Mouse (Mus musculus) MEL (cell line): ENCODE measurements around the gene Emsy. TPM values are rescaled to one million over a fixed set of nuclear protein-coding genes. Genes with fewer than 3 reads are reported as not detected.
A peak's percentile ranks its signal among the peaks of the same experiment; 100 is the strongest.

Source experiments
- DNase-seq: peaks from one replicate; pipeline ENCODE4 v3.0.0; 2011; ENCODE audit warnings: low read depth, low spot score
- H3K27ac ChIP-seq: 2 replicates; pipeline ENCODE4 v1.5.1; 2012; ENCODE audit warnings: low read depth, mild to moderate bottlenecking, control low read depth, low read length, moderate library complexity; ENCODE audit not compliant: control insufficient read depth
- H3K27me3 ChIP-seq, 2 experiments: fragments of 150-350 bp in 1 of 2; sonication (generic) in 1 of 2; 2 replicates each; pipeline ENCODE4 v1.6.1; 2012; ENCODE audit warnings: low read length in 2 of 2, mild to moderate bottlenecking in 2 of 2, improper control_type of control experiment in 1 of 2, moderate library complexity in 1 of 2; ENCODE audit not compliant: insufficient read depth in 2 of 2, control insufficient read depth in 1 of 2
- H3K36me3 ChIP-seq, 2 experiments: 2 replicates each; pipeline ENCODE4 v1.6.1; 2012 to 2014; ENCODE audit warnings: low read length in 2 of 2, improper control_type of control experiment in 1 of 2, inconsistent platforms in 1 of 2, mild to moderate bottlenecking in 1 of 2; ENCODE audit not compliant: insufficient read depth in 2 of 2, control insufficient read depth in 1 of 2
- H3K4me1 ChIP-seq, 2 experiments: fragments of 150-350 bp in 1 of 2; sonication (generic) in 1 of 2; 2 replicates each; pipeline ENCODE4 v1.6.1; 2012; ENCODE audit warnings: low read length in 2 of 2, improper control_type of control experiment in 1 of 2, mild to moderate bottlenecking in 1 of 2; ENCODE audit not compliant: insufficient read depth in 2 of 2, control insufficient read depth in 1 of 2
- H3K4me3 ChIP-seq, 2 experiments: fragments of 150-350 bp in 1 of 2; sonication (generic) in 1 of 2; 2 replicates each; pipeline ENCODE4 v1.5.1; 2012; ENCODE audit warnings: low read depth in 2 of 2, low read length in 2 of 2, mild to moderate bottlenecking in 2 of 2, moderate library complexity in 2 of 2, control low read depth in 1 of 2, improper control_type of control experiment in 1 of 2; ENCODE audit not compliant: control insufficient read depth in 1 of 2, insufficient read depth in 1 of 2
- H3K79me2 ChIP-seq: 2 replicates; pipeline ENCODE4 v1.6.1; 2012; ENCODE audit warnings: mild to moderate bottlenecking, low read length, moderate library complexity; ENCODE audit not compliant: control insufficient read depth, poor library complexity, insufficient read depth
- H3K9ac ChIP-seq: 2 replicates; pipeline ENCODE4 v1.6.1; 2012; ENCODE audit warnings: low read depth, mild to moderate bottlenecking, control low read depth, low read length, moderate library complexity; ENCODE audit not compliant: control insufficient read depth, poor library complexity, severe bottlenecking
- H3K9me3 ChIP-seq: fragments of 150-350 bp; sonication (generic); replicated peaks from 2 replicates; pipeline ENCODE4 v1.6.1; 2012; ENCODE audit warnings: mild to moderate bottlenecking, low read length, improper control_type of control experiment, moderate library complexity; ENCODE audit not compliant: insufficient read depth
- BHLHE40 ChIP-seq: IDR thresholded peaks from 2 replicates; pipeline ENCODE4 v1.6.1; 2012; ENCODE audit warnings: low read depth, mild to moderate bottlenecking, inconsistent platforms, low read length, improper control_type of control experiment, borderline replicate concordance
- CHD1 ChIP-seq: IDR thresholded peaks from 2 replicates; pipeline ENCODE4 v1.6.1; 2012; ENCODE audit warnings: low read depth, mild to moderate bottlenecking, inconsistent platforms, low read length, improper control_type of control experiment
- CHD2 ChIP-seq: IDR thresholded peaks from 2 replicates; pipeline ENCODE4 v1.6.1; 2011; ENCODE audit warnings: low read length, improper control_type of control experiment
- CTCF ChIP-seq, 3 experiments: IDR thresholded peaks in 2 of 3; conservative IDR thresholded peaks in 1 of 3; 2 replicates each; pipeline ENCODE4 v1.5.1; 2011 to 2012; ENCODE audit warnings: low read length in 3 of 3, low read depth in 2 of 3, mild to moderate bottlenecking in 2 of 3, improper control_type of control experiment in 1 of 3, inconsistent platforms in 1 of 3, mixed read lengths in 1 of 3, moderate library complexity in 1 of 3; ENCODE audit not compliant: control insufficient read depth in 1 of 3, insufficient read depth in 1 of 3, poor library complexity in 1 of 3, severe bottlenecking in 1 of 3
- E2F4 ChIP-seq: IDR thresholded peaks from 2 replicates; pipeline ENCODE4 v1.6.1; 2011; ENCODE audit warnings: low read depth, low read length, improper control_type of control experiment, borderline replicate concordance
- ELF1 ChIP-seq: IDR thresholded peaks from 2 replicates; pipeline ENCODE4 v1.6.1; 2014; ENCODE audit warnings: low read depth, mild to moderate bottlenecking, inconsistent platforms, low read length, improper control_type of control experiment, moderate library complexity
- EP300 ChIP-seq, 2 experiments: IDR thresholded peaks; 2 replicates each; pipeline ENCODE4 v1.6.1; 2011; ENCODE audit warnings: improper control_type of control experiment in 2 of 2, low read length in 2 of 2, low read depth in 1 of 2, mild to moderate bottlenecking in 1 of 2
- ETS1 ChIP-seq: IDR thresholded peaks from 2 replicates; pipeline ENCODE4 v1.6.1; 2012; ENCODE audit warnings: low read depth, mild to moderate bottlenecking, inconsistent platforms, low read length, improper control_type of control experiment, moderate library complexity
- GABPA ChIP-seq: IDR thresholded peaks from 2 replicates; pipeline ENCODE4 v1.6.1; 2012; ENCODE audit warnings: low read depth, mild to moderate bottlenecking, inconsistent platforms, low read length, improper control_type of control experiment, moderate library complexity
- GATA1 ChIP-seq: IDR thresholded peaks from 2 replicates; pipeline ENCODE4 v1.6.1; 2011; ENCODE audit warnings: low read depth, low read length, improper control_type of control experiment
- HCFC1 ChIP-seq: IDR thresholded peaks from 2 replicates; pipeline ENCODE4 v1.6.1; 2012; ENCODE audit warnings: low read depth, mild to moderate bottlenecking, inconsistent platforms, low read length, improper control_type of control experiment, moderate library complexity
- JUND ChIP-seq: IDR thresholded peaks from 2 replicates; pipeline ENCODE4 v1.6.1; 2011; ENCODE audit warnings: low read depth, mild to moderate bottlenecking, improper control_type of control experiment, low read length
- KAT2A ChIP-seq: conservative IDR thresholded peaks from 2 replicates; pipeline ENCODE4 v1.6.1; 2012; ENCODE audit warnings: low read depth, low read length, improper control_type of control experiment, inconsistent platforms
- MAFK ChIP-seq: IDR thresholded peaks from 2 replicates; pipeline ENCODE4 v1.6.1; 2011; ENCODE audit warnings: low read depth, mild to moderate bottlenecking, low read length, improper control_type of control experiment, borderline replicate concordance
- MAX ChIP-seq: IDR thresholded peaks from 2 replicates; pipeline ENCODE4 v1.6.1; 2011; ENCODE audit warnings: low read length, improper control_type of control experiment
- MAZ ChIP-seq: IDR thresholded peaks from 2 replicates; pipeline ENCODE4 v1.6.1; 2012; ENCODE audit warnings: low read depth, mild to moderate bottlenecking, inconsistent platforms, low read length, improper control_type of control experiment
- MEF2A ChIP-seq: IDR thresholded peaks from 2 replicates; pipeline ENCODE4 v1.6.1; 2014; ENCODE audit warnings: low read depth, mild to moderate bottlenecking, inconsistent platforms, low read length, improper control_type of control experiment; ENCODE audit not compliant: poor library complexity, insufficient replicate concordance, severe bottlenecking; ENCODE audit errors: extremely low read depth
- MXI1 ChIP-seq: IDR thresholded peaks from 2 replicates; pipeline ENCODE4 v1.6.1; 2011; ENCODE audit warnings: mild to moderate bottlenecking, low read depth, low read length, improper control_type of control experiment
- MYB ChIP-seq: IDR thresholded peaks from 2 replicates; pipeline ENCODE4 v1.6.1; 2011; ENCODE audit warnings: mild to moderate bottlenecking, low read depth, low read length, improper control_type of control experiment
- MYC ChIP-seq: IDR thresholded peaks from 2 replicates; pipeline ENCODE4 v1.6.1; 2011; ENCODE audit warnings: low read depth, mild to moderate bottlenecking, low read length, improper control_type of control experiment, moderate library complexity
- NELFE ChIP-seq: IDR thresholded peaks from 2 replicates; pipeline ENCODE4 v1.6.1; 2011; ENCODE audit warnings: low read depth, low read length, improper control_type of control experiment
- NRF1 ChIP-seq: IDR thresholded peaks from 2 replicates; pipeline ENCODE4 v1.6.1; 2014; ENCODE audit warnings: low read depth, mild to moderate bottlenecking, inconsistent platforms, low read length, improper control_type of control experiment, moderate library complexity; ENCODE audit not compliant: poor library complexity, insufficient read depth, severe bottlenecking
- POLR2A ChIP-seq, 2 experiments: IDR thresholded peaks; 2 replicates each; pipeline ENCODE4 v1.6.1; 2011 to 2012; ENCODE audit warnings: low read length in 2 of 2, mild to moderate bottlenecking in 2 of 2, control low read depth in 1 of 2, improper control_type of control experiment in 1 of 2, low read depth in 1 of 2, moderate library complexity in 1 of 2; ENCODE audit not compliant: control insufficient read depth in 1 of 2, insufficient read depth in 1 of 2, poor library complexity in 1 of 2
- POLR2AphosphoS2 ChIP-seq: IDR thresholded peaks from 2 replicates; pipeline ENCODE4 v1.6.1; 2011; ENCODE audit warnings: low read length, improper control_type of control experiment
- POLR2AphosphoS5 ChIP-seq: IDR thresholded peaks from 2 replicates; pipeline ENCODE4 v1.6.1; 2012; ENCODE audit warnings: low read depth, borderline replicate concordance, mild to moderate bottlenecking, inconsistent platforms, low read length, moderate library complexity, mixed read lengths
- RAD21 ChIP-seq: IDR thresholded peaks from 2 replicates; pipeline ENCODE4 v1.6.1; 2011; ENCODE audit warnings: mild to moderate bottlenecking, low read depth, low read length, improper control_type of control experiment
- RCOR1 ChIP-seq: IDR thresholded peaks from 2 replicates; pipeline ENCODE4 v1.6.1; 2012; ENCODE audit warnings: low read depth, mild to moderate bottlenecking, inconsistent platforms, low read length, improper control_type of control experiment
- SIN3A ChIP-seq: IDR thresholded peaks from 2 replicates; pipeline ENCODE4 v1.6.1; 2012; ENCODE audit warnings: low read length, improper control_type of control experiment, inconsistent platforms
- SMC3 ChIP-seq: IDR thresholded peaks from 2 replicates; pipeline ENCODE4 v1.6.1; 2011; ENCODE audit warnings: low read depth, low read length, improper control_type of control experiment
- TAL1 ChIP-seq: IDR thresholded peaks from 2 replicates; pipeline ENCODE4 v1.6.1; 2012; ENCODE audit warnings: mild to moderate bottlenecking, inconsistent platforms, low read length, moderate library complexity, mixed read lengths
- TBP ChIP-seq: IDR thresholded peaks from 2 replicates; pipeline ENCODE4 v1.8.0; 2011; ENCODE audit warnings: low read depth, low read length, improper control_type of control experiment
- TCF12 ChIP-seq: IDR thresholded peaks from 2 replicates; pipeline ENCODE4 v1.6.1; 2014; ENCODE audit warnings: low read depth, mild to moderate bottlenecking, inconsistent platforms, low read length, improper control_type of control experiment, moderate library complexity
- UBTF ChIP-seq: IDR thresholded peaks from 2 replicates; pipeline ENCODE4 v1.6.1; 2012; ENCODE audit warnings: low read depth, mild to moderate bottlenecking, inconsistent platforms, low read length, improper control_type of control experiment, moderate library complexity, borderline replicate concordance; ENCODE audit not compliant: insufficient read depth
- USF1 ChIP-seq: IDR thresholded peaks from 2 replicates; pipeline ENCODE4 v1.6.1; 2014; ENCODE audit warnings: low read depth, mild to moderate bottlenecking, inconsistent platforms, low read length, improper control_type of control experiment, moderate library complexity
- USF2 ChIP-seq, 2 experiments: IDR thresholded peaks; 2 replicates each; pipeline ENCODE4 v1.6.1; 2011 to 2012; ENCODE audit warnings: improper control_type of control experiment in 2 of 2, low read length in 2 of 2, borderline replicate concordance in 1 of 2, inconsistent platforms in 1 of 2, low read depth in 1 of 2, mild to moderate bottlenecking in 1 of 2; ENCODE audit not compliant: insufficient read depth in 1 of 2
- ZC3H11A ChIP-seq: IDR thresholded peaks from 2 replicates; pipeline ENCODE4 v1.6.1; 2012; ENCODE audit warnings: low read depth, mild to moderate bottlenecking, inconsistent platforms, low read length, improper control_type of control experiment
- ZMIZ1 ChIP-seq: IDR thresholded peaks from 2 replicates; pipeline ENCODE4 v1.6.1; 2012; ENCODE audit warnings: low read depth, mild to moderate bottlenecking, inconsistent platforms, low read length, improper control_type of control experiment, moderate library complexity
- ZNF384 ChIP-seq: IDR thresholded peaks from 2 replicates; pipeline ENCODE4 v1.6.1; 2012; ENCODE audit warnings: low read depth, mild to moderate bottlenecking, inconsistent platforms, low read length, improper control_type of control experiment
- polyA plus RNA-seq, 2 experiments: library from polyadenylated mRNA; stranded (reverse) in 1 of 2; unstranded in 1 of 2; fragments of >175 nt in 1 of 2; fragments of >200 nt in 1 of 2; gene quantifications; 2 replicates each; pipeline versions ENCODE4 v1.2.1 to v1.2.4; 2012; ENCODE audit warnings: low replicate concordance in 2 of 2, low read depth in 1 of 2; ENCODE audit not compliant: insufficient read length in 2 of 2, insufficient read depth in 1 of 2, missing spikeins in 1 of 2
- total RNA-seq: library from RNA; depleted of rRNA; stranded (reverse); fragments of 300-350 nt; gene quantifications from 2 replicates; pipeline ENCODE4 v1.2.3, GENCODE M21; 2012

Gene Emsy
- total and polyA plus RNA-seq, 3 experiments, result 10.2 to 24.1 TPM; not detected in 1

GRCm38 (mm10) chr7:98694046-98694445, 37.5 kb upstream of the Emsy start:
- DNase-seq, result peak; percentile 92
- H3K9me3 ChIP-seq, result no peaks in the 10 kb centered on the region
- H3K27ac ChIP-seq, result peak overlapping the region; percentile 85
- H3K4me1 ChIP-seq, result peaks cover 0 to 21% of the 10 kb centered on the region in 2 experiments; a peak in 2 of 4 replicates
- H3K4me3 ChIP-seq, result peak overlapping the region; percentile 21; a peak in 3 of 4 replicates
- peaks cover 5% of the 10 kb centered on the region for H3K79me2 ChIP-seq
- no peaks in the 10 kb centered on the region for H3K27me3 ChIP-seq
- peaks cover 0 to 27% of the 10 kb centered on the region in 2 experiments; a peak in 2 of 4 replicates for H3K36me3 ChIP-seq
- peak overlapping the region; percentile 46 for H3K9ac ChIP-seq
- TF ChIP-seq JUND (no peak), POLR2AphosphoS5 (no peak), SMC3 (no peak), HCFC1 (peak; percentile 51), NELFE (0 out of 2 replicates have a peak, but pooled peaks have one; percentile 52), MXI1 (peak; percentile 98), TBP (peak; percentile 60), RCOR1 (no peak), E2F4 (no peak), KAT2A (no peak), MAX (peak; percentile 92), USF2 (IDR thresholded peaks at IDR 0.05; ENCODE audit: borderline replicate concordance in 1 of 2, insufficient read depth in 1 of 2, low read depth in 1 of 2, low read length in 2 of 2) (no peak), EP300 (IDR thresholded peaks at IDR 0.05; ENCODE audit: low read depth in 1 of 2, low read length in 2 of 2) (peak; percentile 11 to 48; a peak in 2 of 4 replicates), ZMIZ1 (no peak), NRF1 (no peak), ELF1 (peak; percentile 80), ZC3H11A (no peak), GABPA (no peak), GATA1 (peak; percentile 86), CHD1 (no peak), MAZ (no peak), POLR2A (IDR thresholded peaks at IDR 0.05; ENCODE audit: control insufficient read depth in 1 of 2, insufficient read depth in 1 of 2, low read depth in 1 of 2, low read length in 2 of 2, poor library complexity in 1 of 2) (peak in 1 of 2 experiments; percentile 65; a peak in 2 of 4 replicates), POLR2AphosphoS2 (peak; percentile 50; the same call in 1 of the 2 replicates), MYB (no peak), TAL1 (no peak), CHD2 (no peak), UBTF (no peak), RAD21 (no peak), MAFK (no peak), MEF2A (no peak), ETS1 (peak; percentile 62), USF1 (no peak), MYC (peak; percentile 97), TCF12 (no peak), BHLHE40 (no peak), ZNF384 (no peak), CTCF (IDR thresholded peaks at IDR 0.05 in 2 of 3, conservative IDR thresholded peaks at IDR 0.05 in 1 of 3; ENCODE audit: control insufficient read depth in 1 of 3, insufficient read depth in 1 of 3, low read depth in 2 of 3, low read length in 3 of 3, poor library complexity in 1 of 3, severe bottlenecking in 1 of 3) (no peak), SIN3A (peak; percentile 97)
